Mouse (Mus musculus) left cerebral cortex, postnatal 25 days (tissue): ENCODE results near the gene Mid1. TPM values are rescaled to one million over a fixed set of nuclear protein-coding genes. Genes with fewer than 3 reads are reported as not detected.
"Not testable (repeated sequence)": the region's sequence is repeated elsewhere in the genome, so short reads cannot be mapped to it uniquely, and the experiment has no call there.

Source experiments
- DNase-seq, 2 experiments: peaks; one replicate each; pipeline ENCODE4 v3.0.0; 2022; ENCODE audit warnings: low spot score in 2 of 2, mixed read lengths in 1 of 2
- intact Hi-C: fragments of 180-260 bp; cut with DNase I; formaldehyde crosslinking; loops from one replicate; pipeline ENCODE4 v1.15.1; 2025
- total RNA-seq, 2 experiments: library from RNA; stranded (reverse); gene quantifications; 2 replicates each; pipeline ENCODE4 v1.2.3; 2021

Gene Mid1
- total RNA-seq, 2 experiments from 2014 or later: 12.7 to 14.2 TPM

GRCm38 (mm10) chrX:169980809-169981289, 295.9 kb downstream of the Mid1 start:
- peak; percentile 6 to 14 for DNase-seq
- intact Hi-C loops: no loop called here

DNA sequence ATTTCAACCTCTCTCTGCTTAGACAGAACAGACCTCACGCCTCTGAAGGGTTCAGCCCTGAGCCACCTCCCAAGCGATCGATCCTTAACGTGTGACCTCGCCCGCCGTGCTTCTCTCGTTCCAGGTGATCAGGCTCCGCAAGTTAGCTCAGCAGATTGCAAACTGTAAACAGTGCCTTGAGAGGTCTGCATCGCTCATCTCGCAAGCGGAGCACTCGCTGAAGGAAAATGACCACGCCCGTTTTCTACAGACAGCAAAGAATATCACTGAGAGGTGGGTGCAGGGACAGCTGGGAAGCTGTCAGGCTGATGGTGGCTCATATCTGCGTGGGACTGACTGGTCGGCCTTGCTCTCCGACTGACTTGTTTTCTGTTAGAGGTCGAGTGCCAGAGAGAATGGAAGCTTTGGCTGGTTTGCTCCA, 296.8 kb downstream of the Mid1 start:
- peak; percentile 58 to 69 for DNase-seq
- intact Hi-C loops: not testable (repeated sequence)

GRCm38 (mm10) chrX:169982606-169983400, 297.8 kb downstream of the Mid1 start:
- intact Hi-C loops: not testable (repeated sequence)
- DNase-seq: peak; percentile 23 to 34

DNA sequence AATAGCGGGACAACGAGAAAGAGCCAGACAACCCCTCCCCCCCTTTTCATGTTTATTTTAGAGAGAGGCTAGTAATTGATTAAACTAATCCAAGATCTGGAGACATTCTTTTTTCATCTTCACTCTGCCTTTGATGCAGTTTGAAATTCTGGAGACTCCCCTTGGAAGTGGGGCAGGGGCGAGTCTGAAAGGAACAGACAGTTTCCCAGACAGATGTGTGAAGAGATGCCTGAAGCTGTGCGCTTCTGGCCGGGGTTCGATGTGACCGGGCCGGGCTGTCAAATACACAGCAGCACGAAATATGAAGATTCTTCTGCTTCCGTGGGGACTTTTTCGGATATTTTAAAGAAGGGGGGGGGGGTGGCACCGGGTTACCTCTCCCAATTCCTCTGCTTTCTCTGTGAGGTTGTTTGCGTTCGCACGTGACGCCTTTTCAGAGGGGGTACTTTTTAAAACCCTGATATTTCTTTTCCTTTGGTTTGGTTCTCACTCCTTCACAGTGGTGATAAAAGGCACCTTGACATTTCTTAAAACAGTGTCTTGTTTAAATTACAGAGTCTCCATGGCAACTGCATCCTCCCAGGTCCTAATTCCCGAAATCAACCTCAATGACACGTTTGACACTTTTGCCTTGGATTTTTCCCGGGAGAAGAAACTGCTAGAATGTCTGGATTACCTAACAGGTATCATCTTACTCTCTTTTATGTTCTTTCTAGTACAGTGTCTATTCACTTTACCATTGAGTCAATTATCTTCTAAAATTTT, 298.6 kb downstream of the Mid1 start:
- peak; percentile 9 to 26 for DNase-seq

GRCm38 (mm10) chrX:169984331-169984730, 299.3 kb downstream of the Mid1 start:
- peak; percentile 9 to 11 for DNase-seq
- intact Hi-C loops: not testable (repeated sequence)

More for the DNA sequence above, 298.6 kb downstream of the Mid1 start:
- intact Hi-C loops: not testable (repeated sequence)

GRCm38 (mm10) chrX:169984853-169985252, 299.9 kb downstream of the Mid1 start:
- DNase-seq: peak in 1 of 2 experiments; percentile 14
- intact Hi-C loops: not testable (repeated sequence)

- intact Hi-C loops: loop anchor here (1.0 kb wide), 1 partner anchor 69 kb away; no protein-coding TSS in a partner anchor
- DNase-seq: peak; percentile 32 to 34
Observed at GRCm38 (mm10) chrX:169985796-169986195, 300.8 kb downstream of the Mid1 start.

GRCm38 (mm10) chrX:169986519-169987367, 301.7 kb downstream of the Mid1 start:
- DNase-seq: peak; percentile 91 to 97
- intact Hi-C loops: loop anchor here (1.0 kb wide), 1 partner anchor 70 kb away; no protein-coding TSS in a partner anchor

GRCm38 (mm10) chrX:169987368-169987837, 302.4 kb downstream of the Mid1 start:
- DNase-seq: peak; percentile 59 to 61
- intact Hi-C loops: not testable (repeated sequence)

GRCm38 (mm10) chrX:169988571-169989218, 303.7 kb downstream of the Mid1 start:
- intact Hi-C loops: not testable (repeated sequence)

GRCm38 (mm10) chrX:169989219-169989595, 304.2 kb downstream of the Mid1 start:
- intact Hi-C loops, DNase-seq: not testable (repeated sequence)

More at GRCm38 (mm10) chrX:169988571-169989218, 303.7 kb downstream of the Mid1 start:
- DNase-seq: peak; percentile 34 to 42

GRCm38 (mm10) chrX:169989691-169990631, 305.0 kb downstream of the Mid1 start:
- DNase-seq: peak; percentile 82 to 91
- intact Hi-C loops: not testable (repeated sequence)

DNA sequence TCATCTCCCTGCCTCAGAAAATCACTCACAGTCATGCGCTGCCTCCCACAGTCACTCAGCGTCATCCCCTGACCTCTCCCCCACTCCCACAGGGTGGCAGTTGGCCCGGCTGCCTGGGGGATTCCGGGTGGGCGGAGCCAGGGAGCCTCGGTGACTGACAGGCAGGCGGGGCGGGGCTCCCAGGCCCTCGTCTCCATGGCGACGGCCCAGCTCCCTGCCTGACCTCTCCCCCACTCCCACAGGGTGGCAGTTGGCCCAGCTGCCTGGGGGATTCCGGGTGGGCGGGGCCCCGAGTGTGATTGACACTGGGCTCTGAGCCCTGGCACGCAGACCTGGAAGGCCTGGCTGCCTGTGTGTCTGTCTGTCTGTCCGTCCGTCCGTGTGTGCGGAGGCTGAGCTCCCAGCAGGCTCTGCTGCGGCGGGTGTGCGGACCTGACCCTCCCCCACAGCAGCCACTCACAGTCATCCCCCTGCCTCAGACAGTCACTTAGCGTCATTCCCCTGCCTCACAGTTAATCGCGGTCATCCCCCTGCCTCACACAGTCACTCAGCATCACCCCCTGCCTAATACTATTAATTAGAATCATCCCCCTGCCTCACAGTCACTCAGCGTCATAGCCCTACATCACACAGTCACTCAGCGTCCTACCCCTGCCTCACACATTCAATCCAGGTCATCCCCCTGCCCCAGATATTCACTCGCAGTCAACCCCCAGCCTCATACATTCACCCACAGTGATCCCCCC, 306.3 kb downstream of the Mid1 start:
- intact Hi-C loops: loop anchor here (1.0 kb wide), 2 partner anchors 8 to 76 kb away; no protein-coding TSS in a partner anchor
- DNase-seq: peak; percentile 94 to 99

DNA sequence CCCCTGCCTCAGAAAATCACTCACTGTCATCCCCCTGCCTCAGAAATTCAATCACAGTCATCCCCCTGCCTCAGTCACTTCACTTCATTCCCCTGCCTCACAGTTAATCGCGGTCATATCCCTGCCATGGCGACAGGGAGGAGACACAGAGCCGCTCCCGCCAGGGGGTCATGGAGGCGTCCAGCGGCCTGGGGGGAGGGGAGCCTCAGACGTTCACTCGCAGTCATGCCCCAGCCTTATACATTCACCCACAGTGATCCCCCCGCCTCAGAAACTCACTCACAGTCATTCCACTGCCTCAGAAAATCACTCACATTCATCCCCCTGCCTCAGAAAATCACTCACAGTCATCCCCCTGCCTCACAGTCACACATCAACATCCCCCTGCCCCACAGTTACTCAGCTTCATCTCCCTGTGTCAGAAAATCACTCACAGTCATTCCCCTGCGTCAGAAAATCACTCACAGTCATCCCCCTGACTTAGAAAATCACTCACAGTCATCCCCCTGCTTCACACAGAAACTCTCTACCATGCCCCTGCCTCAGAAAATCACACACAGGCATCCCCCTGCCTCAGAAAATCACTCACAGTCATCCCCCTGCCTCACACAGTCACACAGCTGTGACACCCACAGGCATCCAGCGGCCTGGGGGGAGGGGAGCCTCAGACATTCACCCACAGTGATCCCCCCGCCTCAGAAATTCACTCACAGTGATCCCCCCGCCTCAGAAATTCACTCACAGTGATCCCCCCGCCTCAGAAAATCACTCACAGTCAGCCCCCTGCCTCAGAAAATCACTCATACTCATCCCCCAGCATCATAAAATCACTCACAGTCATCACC, 307.3 kb downstream of the Mid1 start:
- DNase-seq, intact Hi-C loops: not testable (repeated sequence)

- intact Hi-C loops: not testable (repeated sequence)
- peak in 1 of 2 experiments; percentile 21 for DNase-seq
Observed at GRCm38 (mm10) chrX:169992951-169993547, 308.1 kb downstream of the Mid1 start.
